Mouse (Mus musculus): ENCODE data around the gene Hepacam2. TPM values are rescaled to one million over a fixed set of nuclear protein-coding genes. Genes with fewer than 3 reads are reported as not detected.
A peak's percentile ranks its signal among the peaks of the same experiment; 100 is the strongest.
"Not testable (repeated sequence)": the region's sequence is repeated elsewhere in the genome, so short reads cannot be mapped to it uniquely, and the experiment has no call there.

The Hepacam2 gene
- polyA plus RNA-seq, 1 experiment from 2014 or later = 1.4 TPM

DNA sequence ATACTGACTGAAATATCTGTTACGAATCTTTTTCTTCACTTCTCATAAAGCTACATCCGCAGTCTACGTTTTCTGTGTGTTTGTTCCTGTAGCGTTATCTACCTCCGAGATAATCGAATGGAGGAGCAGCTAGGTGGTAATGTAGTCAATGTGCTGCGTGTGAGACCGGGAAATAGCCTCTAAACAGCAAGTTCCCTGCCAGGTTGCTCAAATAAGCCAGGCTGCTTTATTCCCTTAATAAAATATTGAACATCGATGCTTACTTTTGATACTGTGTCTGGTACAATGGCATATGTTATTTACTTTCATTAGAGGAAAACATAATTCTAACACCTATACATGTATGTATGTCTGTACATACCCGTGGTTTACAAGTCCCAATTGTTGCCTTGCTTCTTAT is 13.0 kb upstream of the Hepacam2 start:
- peaks cover 25% of the 10 kb centered on the region for H3K4me1 ChIP-seq (replicated peaks; ENCODE audit: control insufficient read depth, insufficient read depth, low read length)
- peak; percentile 45 for DNase-seq (ENCODE audit: low spot score)
- H3K4me2 ChIP-seq (replicated peaks) = peak overlapping the region; percentile 27
- no peak for ATAC-seq (ENCODE audit: low FRiP score)
- no peak overlapping the region for H3K4me3 ChIP-seq (replicated peaks; ENCODE audit: low read length)
- H3K9me3 ChIP-seq (ENCODE audit: control insufficient read depth, low read length) = no peaks in the 10 kb centered on the region
- no peaks in the 10 kb centered on the region for H3K36me3 ChIP-seq (replicated peaks; ENCODE audit: control insufficient read depth, insufficient read depth)
- H3K9ac ChIP-seq = peak overlapping the region; percentile 18
- peak overlapping the region; percentile 69 for H3K27ac ChIP-seq
- 50% methylated on average over 10 of the region's 10 CpGs for WGBS
- no peaks in the 10 kb centered on the region for H3K27me3 ChIP-seq (ENCODE audit: control insufficient read depth, insufficient read depth, low read length)

GRCm38 (mm10) chr6:3509782-3510181 is 11.7 kb upstream of the Hepacam2 start:
- WGBS = 8% methylated on average over 2 of the region's 2 CpGs
- H3K36me3 ChIP-seq (replicated peaks; ENCODE audit: control insufficient read depth, insufficient read depth) = no peaks in the 10 kb centered on the region; the same call in 1 of the 2 replicates
- H3K4me3 ChIP-seq (replicated peaks; ENCODE audit: low read length) = no peak overlapping the region
- H3K4me2 ChIP-seq (replicated peaks) = no peak overlapping the region
- peaks cover 25% of the 10 kb centered on the region for H3K4me1 ChIP-seq (replicated peaks; ENCODE audit: control insufficient read depth, insufficient read depth, low read length)
- ATAC-seq (ENCODE audit: low FRiP score) = 0 out of 2 replicates have a peak, but pooled peaks have one; percentile 31
- no peaks in the 10 kb centered on the region for H3K27me3 ChIP-seq (ENCODE audit: control insufficient read depth, insufficient read depth, low read length)
- no peak overlapping the region for H3K27ac ChIP-seq
- H3K9me3 ChIP-seq (ENCODE audit: control insufficient read depth, low read length) = no peaks in the 10 kb centered on the region
- H3K9ac ChIP-seq = no peak overlapping the region
- DNase-seq (ENCODE audit: low spot score) = peak; percentile 83

DNA sequence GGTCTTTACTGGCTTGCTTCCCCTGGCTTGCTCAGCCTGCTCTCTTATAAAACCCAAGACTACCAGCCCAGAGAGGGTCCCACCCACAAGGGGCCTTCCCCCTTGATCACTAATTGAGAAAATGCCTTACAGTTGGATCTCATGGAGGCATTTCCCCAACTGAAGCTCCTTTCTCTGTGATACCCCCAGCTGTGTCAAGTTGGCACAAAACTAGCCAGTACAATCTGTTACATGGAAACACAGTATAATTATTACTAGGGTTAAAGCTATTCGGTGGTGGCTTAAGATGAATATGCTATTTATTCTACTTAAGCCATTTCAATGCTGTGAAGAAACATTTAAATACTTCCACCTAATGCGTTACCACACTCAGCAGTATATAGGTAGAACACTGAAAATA is 10.1 kb upstream of the Hepacam2 start:
- not testable (repeated sequence) for H3K4me2 ChIP-seq (replicated peaks); H3K27ac ChIP-seq; H3K9me3 ChIP-seq (ENCODE audit: control insufficient read depth, low read length); H3K27me3 ChIP-seq (ENCODE audit: control insufficient read depth, insufficient read depth, low read length); H3K4me3 ChIP-seq (replicated peaks; ENCODE audit: low read length); ATAC-seq (ENCODE audit: low FRiP score); H3K9ac ChIP-seq; H3K36me3 ChIP-seq (replicated peaks; ENCODE audit: control insufficient read depth, insufficient read depth); DNase-seq (ENCODE audit: low spot score)
- 86% methylated on average over 2 of the region's 2 CpGs for WGBS
- peaks cover 25% of the 10 kb centered on the region for H3K4me1 ChIP-seq (replicated peaks; ENCODE audit: control insufficient read depth, insufficient read depth, low read length)

DNA sequence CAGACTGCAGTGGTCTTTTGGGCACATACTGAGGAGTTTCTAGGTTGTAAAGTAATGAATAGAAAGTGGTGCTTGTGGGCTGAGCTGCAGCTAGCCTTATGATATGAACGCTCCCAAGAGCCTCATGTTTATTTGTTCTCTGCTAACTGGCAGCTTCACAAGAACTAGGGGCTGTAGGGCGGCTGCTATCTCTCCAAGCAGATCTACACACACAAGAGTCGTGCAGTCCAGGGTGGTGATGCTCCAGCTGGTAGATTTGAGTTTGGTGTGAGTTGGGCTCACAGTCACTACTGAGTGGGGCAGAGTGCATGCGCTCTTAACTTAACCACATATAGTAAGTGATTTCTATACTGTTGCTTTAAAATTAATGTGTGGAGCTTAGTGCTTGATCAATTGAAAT is 9.0 kb upstream of the Hepacam2 start:
- no peak overlapping the region for H3K9ac ChIP-seq
- DNase-seq (ENCODE audit: low spot score) = no peak
- H3K27ac ChIP-seq = no peak overlapping the region
- no peaks in the 10 kb centered on the region; the same call in 1 of the 2 replicates for H3K36me3 ChIP-seq (replicated peaks; ENCODE audit: control insufficient read depth, insufficient read depth)
- no peak overlapping the region for H3K4me2 ChIP-seq (replicated peaks)
- no peak for ATAC-seq (ENCODE audit: low FRiP score)
- H3K9me3 ChIP-seq (ENCODE audit: control insufficient read depth, low read length) = no peaks in the 10 kb centered on the region
- H3K4me3 ChIP-seq (replicated peaks; ENCODE audit: low read length) = no peak overlapping the region
- 80% methylated on average over 4 of the region's 4 CpGs for WGBS
- H3K27me3 ChIP-seq (ENCODE audit: control insufficient read depth, insufficient read depth, low read length) = no peaks in the 10 kb centered on the region
- H3K4me1 ChIP-seq (replicated peaks; ENCODE audit: control insufficient read depth, insufficient read depth, low read length) = peaks cover 18% of the 10 kb centered on the region

DNA sequence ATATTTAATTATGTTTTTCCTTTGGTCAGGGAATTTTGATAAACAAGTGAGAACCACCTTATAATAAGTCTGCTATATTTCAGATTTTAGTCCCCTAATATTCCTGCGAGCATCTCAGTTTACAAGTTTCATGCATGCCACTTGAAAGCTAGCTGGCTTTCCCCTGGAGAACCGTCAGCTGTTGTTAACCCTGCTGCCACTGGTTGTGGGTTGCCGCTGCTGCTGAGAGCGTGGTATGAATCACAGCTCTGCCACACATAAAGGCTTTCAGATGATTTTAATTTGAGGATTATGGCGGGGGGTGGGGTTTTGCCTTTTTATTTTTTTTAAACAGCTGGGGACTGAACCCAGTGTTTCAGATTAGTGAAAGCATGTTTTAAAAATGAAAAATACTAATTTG is 7.2 kb upstream of the Hepacam2 start:
- H3K4me2 ChIP-seq (replicated peaks) = no peak overlapping the region
- no peak overlapping the region for H3K27ac ChIP-seq
- H3K4me3 ChIP-seq (replicated peaks; ENCODE audit: low read length) = no peak overlapping the region
- no peaks in the 10 kb centered on the region for H3K27me3 ChIP-seq (ENCODE audit: control insufficient read depth, insufficient read depth, low read length)
- ATAC-seq (ENCODE audit: low FRiP score) = no peak
- 70% methylated on average over 5 of the region's 5 CpGs for WGBS
- H3K9me3 ChIP-seq (ENCODE audit: control insufficient read depth, low read length) = no peaks in the 10 kb centered on the region
- no peak overlapping the region for H3K9ac ChIP-seq
- no peak for DNase-seq (ENCODE audit: low spot score)
- H3K4me1 ChIP-seq (replicated peaks; ENCODE audit: control insufficient read depth, insufficient read depth, low read length) = peaks cover 2% of the 10 kb centered on the region; the same call in 1 of the 2 replicates
- H3K36me3 ChIP-seq (replicated peaks; ENCODE audit: control insufficient read depth, insufficient read depth) = no peaks in the 10 kb centered on the region; the same call in 1 of the 2 replicates

- Histone ChIP-seq H3K9ac (no peak overlapping the region), H3K27me3 (ENCODE audit: control insufficient read depth, insufficient read depth, low read length) (no peaks in the 10 kb centered on the region), H3K27ac (no peak overlapping the region), H3K9me3 (ENCODE audit: control insufficient read depth, low read length) (no peaks in the 10 kb centered on the region), H3K4me3 (replicated peaks; ENCODE audit: low read length) (no peak overlapping the region), H3K4me2 (replicated peaks) (no peak overlapping the region), H3K36me3 (replicated peaks; ENCODE audit: control insufficient read depth, insufficient read depth) (no peaks in the 10 kb centered on the region; the same call in 1 of the 2 replicates), H3K4me1 (replicated peaks; ENCODE audit: control insufficient read depth, insufficient read depth, low read length) (peaks cover 13% of the 10 kb centered on the region; the same call in 1 of the 2 replicates)
- WGBS = 90% methylated on average over 3 of the region's 3 CpGs
- DNase-seq (ENCODE audit: low spot score) = no peak
- no peak for ATAC-seq (ENCODE audit: low FRiP score)
Observed at GRCm38 (mm10) chr6:3500286-3500685, 2.2 kb upstream of the Hepacam2 start.

DNA sequence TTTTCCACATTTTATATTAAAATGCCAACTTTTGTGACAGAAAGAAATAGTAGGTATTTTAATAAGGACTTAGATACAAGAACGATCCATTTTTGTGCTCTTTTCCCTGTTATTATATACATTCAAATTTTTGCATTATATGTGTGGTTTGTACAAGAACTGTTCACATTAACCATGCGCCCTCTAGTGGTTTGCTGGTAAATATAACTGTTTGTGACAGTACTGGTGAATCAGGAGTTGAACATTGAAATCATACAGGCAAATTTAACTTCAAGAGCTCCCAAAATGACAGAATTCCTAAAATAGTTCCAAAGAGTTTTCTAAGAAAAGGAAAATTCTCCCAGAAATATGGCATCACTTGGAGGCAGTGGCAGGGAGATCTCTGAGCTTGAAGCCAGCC is 1.9 kb downstream of the Hepacam2 start:
- Histone ChIP-seq H3K9ac (no peak overlapping the region), H3K4me3 (replicated peaks; ENCODE audit: low read length) (no peak overlapping the region), H3K4me2 (replicated peaks) (no peak overlapping the region), H3K36me3 (replicated peaks; ENCODE audit: control insufficient read depth, insufficient read depth) (no peaks in the 10 kb centered on the region), H3K9me3 (ENCODE audit: control insufficient read depth, low read length) (no peaks in the 10 kb centered on the region), H3K27me3 (ENCODE audit: control insufficient read depth, insufficient read depth, low read length) (no peaks in the 10 kb centered on the region), H3K4me1 (replicated peaks; ENCODE audit: control insufficient read depth, insufficient read depth, low read length) (peaks cover 13% of the 10 kb centered on the region; the same call in 1 of the 2 replicates), H3K27ac (no peak overlapping the region)
- peak; percentile 87 for DNase-seq (ENCODE audit: low spot score)
- 4% methylated on average over 2 of the region's 2 CpGs for WGBS
- ATAC-seq (ENCODE audit: low FRiP score) = no peak

GRCm38 (mm10) chr6:3494285-3494684 is 3.8 kb downstream of the Hepacam2 start:
- ATAC-seq (ENCODE audit: low FRiP score) = no peak
- Histone ChIP-seq H3K27ac (no peak overlapping the region), H3K36me3 (replicated peaks; ENCODE audit: control insufficient read depth, insufficient read depth) (no peaks in the 10 kb centered on the region), H3K27me3 (ENCODE audit: control insufficient read depth, insufficient read depth, low read length) (no peaks in the 10 kb centered on the region), H3K9me3 (ENCODE audit: control insufficient read depth, low read length) (no peaks in the 10 kb centered on the region), H3K9ac (no peak overlapping the region), H3K4me1 (replicated peaks; ENCODE audit: control insufficient read depth, insufficient read depth, low read length) (peaks cover 8% of the 10 kb centered on the region; the same call in 1 of the 2 replicates), H3K4me3 (replicated peaks; ENCODE audit: low read length) (no peak overlapping the region), H3K4me2 (replicated peaks) (no peak overlapping the region)
- 79% methylated on average over 5 of the region's 5 CpGs for WGBS
- no peak for DNase-seq (ENCODE audit: low spot score)

- 94% methylated on average over 1 of the region's 1 CpGs for WGBS
- DNase-seq (ENCODE audit: low spot score) = no peak
Observed at GRCm38 (mm10) chr6:3487355-3487754, 10.7 kb downstream of the Hepacam2 start.

DNA sequence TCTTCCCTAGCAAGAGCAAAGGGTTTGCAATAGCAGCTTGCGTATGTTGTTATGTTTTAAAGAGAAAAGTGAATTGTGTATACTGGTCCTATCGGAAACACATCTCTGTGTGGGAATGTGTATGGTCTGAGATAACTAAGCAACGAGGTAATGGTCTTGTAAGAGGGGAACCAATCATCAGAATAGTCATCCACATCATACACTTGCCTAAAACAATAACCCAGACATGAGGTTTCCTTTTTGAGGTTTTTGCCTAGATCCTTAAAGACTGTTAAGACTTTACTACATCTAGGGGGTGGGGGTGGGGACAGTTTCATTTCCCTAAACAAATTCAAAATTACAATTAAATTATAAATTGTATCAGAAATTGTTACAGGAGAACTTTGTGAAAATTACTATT is 13.0 kb downstream of the Hepacam2 start:
- DNase-seq (ENCODE audit: low spot score) (no peak), ATAC-seq (ENCODE audit: low FRiP score) (no peak)
- Histone ChIP-seq H3K27me3 (ENCODE audit: control insufficient read depth, insufficient read depth, low read length) (no peaks in the 10 kb centered on the region), H3K9me3 (ENCODE audit: control insufficient read depth, low read length) (no peaks in the 10 kb centered on the region), H3K9ac (no peak overlapping the region), H3K4me3 (replicated peaks; ENCODE audit: low read length) (no peak overlapping the region), H3K4me1 (replicated peaks; ENCODE audit: control insufficient read depth, insufficient read depth, low read length) (no peaks in the 10 kb centered on the region), H3K27ac (no peak overlapping the region), H3K36me3 (replicated peaks; ENCODE audit: control insufficient read depth, insufficient read depth) (no peaks in the 10 kb centered on the region), H3K4me2 (replicated peaks) (no peak overlapping the region)
- 87% methylated on average over 3 of the region's 3 CpGs for WGBS

More at GRCm38 (mm10) chr6:3487355-3487754, 10.7 kb downstream of the Hepacam2 start:
- Histone ChIP-seq H3K4me3 (replicated peaks; ENCODE audit: low read length) (no peak overlapping the region), H3K27me3 (ENCODE audit: control insufficient read depth, insufficient read depth, low read length) (no peaks in the 10 kb centered on the region), H3K9ac (no peak overlapping the region), H3K27ac (no peak overlapping the region), H3K9me3 (ENCODE audit: control insufficient read depth, low read length) (no peaks in the 10 kb centered on the region), H3K4me1 (replicated peaks; ENCODE audit: control insufficient read depth, insufficient read depth, low read length) (no peaks in the 10 kb centered on the region), H3K4me2 (replicated peaks) (no peak overlapping the region), H3K36me3 (replicated peaks; ENCODE audit: control insufficient read depth, insufficient read depth) (no peaks in the 10 kb centered on the region)
- no peak for ATAC-seq (ENCODE audit: low FRiP score)

Data from hindbrain, embryonic 14.5 days (tissue).